Mouse (Mus musculus) layer of hippocampus, postnatal 10 days (tissue): ENCODE results near the gene Skil. TPM values are rescaled to one million over a fixed set of nuclear protein-coding genes. Genes with fewer than 3 reads are reported as not detected.
A peak's percentile ranks its signal among the peaks of the same experiment; 100 is the strongest.
"Not testable (repeated sequence)": the region's sequence is repeated elsewhere in the genome, so short reads cannot be mapped to it uniquely, and the experiment has no call there.

Experiments used
- DNase-seq, 2 experiments: peaks; one replicate each; pipeline ENCODE4 v3.0.0; 2021; ENCODE audit warnings: low spot score in 2 of 2
- total RNA-seq, 2 experiments: library from RNA; stranded (reverse); gene quantifications; 2 replicates each; pipeline ENCODE4 v1.2.3; 2021

The Skil gene
- total RNA-seq, 2 experiments from 2014 or later = 60.9 to 71.8 TPM

DNA sequence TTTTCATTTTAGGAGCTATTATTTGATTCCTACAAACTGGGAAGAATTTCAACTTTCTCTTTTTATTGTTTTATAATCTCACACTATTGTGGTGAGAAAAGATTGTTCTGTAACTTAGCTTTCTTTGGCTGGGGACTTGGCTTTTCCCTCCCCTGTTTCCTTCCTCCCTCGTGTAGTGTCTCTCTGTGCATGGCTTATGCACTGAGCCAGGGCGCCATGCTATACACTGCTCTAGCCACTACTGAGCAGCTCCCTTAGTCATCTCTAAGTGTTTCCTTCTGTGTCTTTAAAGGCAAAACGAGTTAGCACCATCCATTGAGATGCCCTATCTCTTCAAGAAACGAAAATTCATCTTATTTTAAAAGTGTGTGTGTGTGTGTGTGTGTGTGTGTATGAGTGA is 31.4 kb downstream of the Skil start:
- no peak for DNase-seq

DNA sequence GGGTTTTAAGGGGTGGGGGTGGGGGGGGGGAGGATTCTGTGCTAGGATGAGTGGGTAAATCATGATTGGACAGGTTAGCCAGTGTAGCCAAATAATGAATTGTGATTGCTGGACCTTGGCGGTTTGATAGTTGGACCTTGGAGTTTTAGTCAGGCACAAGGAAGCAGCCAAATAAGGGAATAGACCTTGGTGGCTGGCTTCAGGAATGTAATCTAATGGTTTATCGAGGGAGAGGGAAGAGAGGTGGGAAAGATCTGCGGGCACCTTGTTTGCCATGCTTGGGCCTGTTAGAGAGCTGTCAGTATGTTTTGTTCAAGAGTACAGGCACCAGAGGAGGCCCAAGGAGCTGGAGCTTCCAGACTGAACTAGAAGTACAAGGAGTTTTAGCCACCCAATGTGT is 32.0 kb downstream of the Skil start:
- no peak for DNase-seq

DNA sequence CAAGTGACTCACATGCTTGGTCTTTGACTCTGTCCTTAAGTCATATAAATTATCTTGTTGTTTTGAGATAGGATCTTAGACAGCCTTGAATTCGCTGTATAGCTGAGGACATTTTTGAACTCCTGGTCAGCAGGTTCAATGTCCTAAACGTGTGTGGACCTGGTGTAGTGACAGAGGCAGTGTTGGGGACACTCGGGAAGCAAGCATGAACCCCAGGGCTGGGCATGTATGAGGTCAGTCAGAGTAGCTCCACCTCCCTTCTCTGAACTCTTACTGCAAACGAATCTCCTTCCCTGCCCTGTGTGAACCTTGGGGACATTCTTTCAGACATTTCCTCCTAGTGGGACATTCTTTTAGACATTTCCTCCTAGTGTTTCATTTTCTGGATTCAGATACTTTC is 34.9 kb downstream of the Skil start:
- DNase-seq = no peak

DNA sequence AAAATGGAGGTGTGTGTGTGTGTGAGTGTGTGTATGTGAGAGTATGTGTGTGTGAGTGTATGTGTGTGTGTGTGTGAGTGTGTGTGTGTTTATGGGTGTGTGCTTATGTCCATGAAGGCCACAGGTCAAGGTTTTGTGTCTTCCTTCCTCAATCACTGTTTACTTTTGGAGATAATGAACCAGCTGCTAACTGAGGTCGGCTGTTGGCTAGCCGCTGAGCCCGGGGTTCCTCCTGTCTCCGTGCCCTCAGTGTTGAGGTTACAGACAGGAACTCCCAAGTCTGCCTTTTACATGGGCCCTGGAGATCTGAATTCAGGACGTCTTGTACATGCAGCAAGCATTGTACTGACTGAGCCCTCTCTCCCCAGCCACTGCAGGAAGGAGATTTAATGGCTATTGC is 38.8 kb downstream of the Skil start:
- no peak for DNase-seq

DNA sequence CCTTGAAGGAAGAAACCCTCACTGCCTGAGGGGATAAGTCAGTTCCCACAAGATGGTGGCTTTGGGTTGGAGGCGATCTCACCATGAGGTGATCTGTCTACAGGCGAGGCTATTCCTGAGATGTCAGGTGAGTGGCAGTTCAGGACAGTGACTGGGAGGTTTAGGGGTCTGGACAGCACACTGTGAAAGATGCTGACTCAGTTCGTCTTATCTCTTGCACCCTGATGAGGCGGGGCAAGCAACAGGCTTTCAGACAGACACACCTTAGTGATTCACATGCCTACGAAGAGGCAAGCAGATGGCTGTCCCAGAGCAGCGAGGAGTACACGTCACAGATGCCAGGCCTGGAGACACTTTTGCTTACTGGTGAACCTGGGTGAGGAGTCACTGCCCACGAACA is 39.4 kb downstream of the Skil start:
- DNase-seq = no peak

DNA sequence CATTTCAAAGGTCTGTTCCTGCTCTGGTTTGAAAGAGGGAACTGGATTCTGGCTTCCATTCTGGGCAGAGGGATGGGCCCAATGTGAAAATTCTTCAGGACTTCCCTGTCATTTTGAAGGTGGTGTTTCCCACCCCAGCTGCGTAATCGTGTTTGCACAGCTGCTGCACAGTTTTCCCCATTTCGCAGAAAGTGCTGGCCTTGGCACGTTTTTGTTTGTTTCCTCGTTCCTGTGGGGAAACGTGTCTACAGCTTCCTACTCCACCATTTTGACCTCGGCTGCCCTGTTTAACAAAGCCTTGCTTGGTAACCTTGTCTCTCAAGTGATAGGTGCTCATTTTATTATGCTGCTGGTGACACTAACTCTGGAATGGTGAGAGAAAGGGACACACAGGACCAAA is 39.8 kb downstream of the Skil start:
- DNase-seq = no peak

DNA sequence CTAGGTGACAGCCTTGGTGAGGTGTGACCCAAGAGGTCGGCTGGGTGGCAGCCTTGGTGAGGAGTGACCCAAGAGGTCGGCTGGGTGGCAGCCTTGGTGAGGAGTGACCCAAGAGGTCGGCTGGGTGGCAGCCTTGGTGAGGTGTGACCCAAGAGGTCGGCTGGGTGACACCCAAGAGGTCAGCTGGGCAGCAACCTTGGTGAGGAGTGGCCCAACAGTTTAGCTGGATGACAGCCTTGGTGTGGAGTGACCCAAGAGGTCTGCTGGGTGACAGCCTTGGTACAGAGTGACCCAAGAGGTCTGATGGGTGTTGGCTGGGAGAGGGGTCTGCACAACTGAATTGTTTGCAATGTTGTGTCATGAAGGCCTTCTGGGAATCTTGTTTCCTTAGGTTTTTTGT is 41.7 kb downstream of the Skil start:
- not testable (repeated sequence) for DNase-seq

DNA sequence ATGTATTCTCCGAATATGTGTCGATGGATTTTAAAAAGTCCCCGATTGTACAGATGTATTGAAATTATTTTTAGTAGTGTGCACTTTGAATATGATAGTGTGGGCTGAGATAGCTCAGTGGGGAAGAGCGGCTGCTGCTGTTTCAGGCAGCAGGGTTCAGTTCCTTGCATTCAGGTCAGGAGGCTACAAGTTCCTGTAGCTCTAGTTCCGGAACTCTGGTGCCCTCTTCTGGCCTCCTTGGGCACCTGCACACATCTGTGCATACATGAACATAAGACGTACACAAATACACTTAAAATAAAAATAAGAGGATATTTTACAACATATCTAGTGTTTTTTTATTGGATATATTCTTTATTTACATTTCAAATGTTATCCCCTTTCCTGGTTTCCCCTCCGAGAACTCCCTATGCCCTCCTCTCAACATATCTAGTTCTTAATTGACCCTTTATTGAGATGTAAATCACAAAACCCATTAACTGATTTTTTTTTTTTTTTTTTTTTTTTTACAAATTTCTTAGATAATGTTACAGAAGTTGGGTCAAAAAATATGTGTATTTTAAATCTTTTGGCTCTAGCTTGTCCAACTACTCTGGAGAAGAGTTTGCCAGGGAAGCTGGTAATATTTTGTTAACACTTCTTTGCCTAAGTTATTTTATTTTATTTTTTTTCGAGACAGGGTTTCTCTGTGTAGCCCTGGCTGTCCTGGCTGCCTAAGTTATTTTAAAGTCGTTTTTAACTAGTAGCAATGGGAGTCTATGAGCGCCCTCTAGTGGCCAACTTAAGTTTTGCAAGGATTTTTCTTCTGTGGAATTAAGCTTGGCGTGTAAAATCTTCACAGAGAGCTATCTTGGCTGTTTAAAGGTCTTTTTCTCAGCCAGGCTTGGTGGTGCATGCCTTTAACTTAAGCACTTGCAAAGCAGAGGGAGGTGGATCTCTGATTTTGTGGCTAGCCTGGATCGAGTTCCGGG is 43.9 kb downstream of the Skil start:
- peak; percentile 74 to 86 for DNase-seq

DNA sequence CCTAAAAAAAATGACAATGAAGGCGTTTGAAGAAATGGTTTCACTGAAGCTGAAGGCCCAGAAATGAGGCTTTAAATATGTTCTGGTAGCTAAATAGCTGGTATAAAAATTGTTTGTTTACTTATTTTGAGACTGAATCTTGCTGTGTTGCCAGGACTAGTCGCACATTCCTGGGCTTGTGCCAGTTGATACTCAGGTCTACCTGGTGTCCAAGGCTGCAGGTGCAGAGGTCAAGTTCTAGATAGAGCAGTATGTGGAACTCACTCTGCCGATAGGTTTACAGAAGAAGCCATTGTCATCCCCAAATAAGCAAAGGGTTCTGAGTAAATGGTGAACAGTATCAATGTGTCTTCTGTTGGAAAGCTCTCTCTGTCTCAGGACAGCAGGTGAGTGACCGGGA is 46.8 kb downstream of the Skil start:
- DNase-seq = no peak

DNA sequence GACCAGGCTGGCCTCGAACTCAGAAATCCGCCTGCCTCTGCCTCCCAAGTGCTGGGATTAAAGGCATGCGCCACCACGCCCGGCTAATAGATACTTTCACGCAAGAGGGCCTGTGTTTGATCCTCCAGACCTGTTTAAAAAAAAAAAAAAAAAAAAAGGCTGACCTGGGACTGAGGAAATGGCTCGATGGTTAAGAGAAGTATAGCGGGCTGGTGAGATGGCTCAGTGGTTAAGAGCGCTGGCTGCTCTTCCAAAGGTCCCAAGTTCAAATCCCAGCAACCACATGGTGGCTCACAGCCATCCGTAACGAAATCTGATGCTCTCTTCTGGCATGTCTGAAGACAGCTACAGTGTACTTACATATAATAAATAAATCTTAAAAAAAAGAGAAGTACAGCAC is 50.4 kb downstream of the Skil start:
- DNase-seq = not testable (repeated sequence)

DNA sequence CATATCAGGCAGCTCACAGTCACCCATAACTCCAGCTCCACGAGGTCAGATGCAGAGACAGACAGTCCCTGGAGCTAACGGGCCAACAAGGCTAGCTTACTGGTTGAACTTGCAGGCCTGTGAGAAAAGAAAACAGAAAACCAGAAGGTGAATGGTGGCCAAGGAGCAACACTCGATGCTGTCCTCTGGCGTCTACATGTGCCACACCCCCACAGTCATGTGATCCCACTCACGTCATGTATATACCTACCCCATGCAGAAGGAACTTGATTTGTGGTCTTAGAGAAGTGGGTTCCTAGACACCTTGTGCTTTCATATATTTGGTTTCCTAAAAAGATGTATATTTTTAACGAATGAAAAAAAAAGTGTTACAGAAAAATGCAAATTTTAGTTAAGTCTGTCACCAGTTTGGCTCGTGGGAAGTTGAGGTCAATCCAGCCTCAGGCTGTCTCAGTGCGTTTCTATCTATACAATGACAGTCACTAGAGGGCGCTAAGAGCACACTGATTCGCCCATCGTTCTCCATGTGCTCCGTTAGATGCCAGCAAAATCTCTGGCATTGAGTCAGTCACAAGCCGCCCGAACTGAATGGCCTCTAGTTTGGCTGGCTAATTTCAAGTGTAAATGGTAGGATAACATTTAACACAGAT is 50.9 kb downstream of the Skil start:
- peak; percentile 71 to 82 for DNase-seq

DNA sequence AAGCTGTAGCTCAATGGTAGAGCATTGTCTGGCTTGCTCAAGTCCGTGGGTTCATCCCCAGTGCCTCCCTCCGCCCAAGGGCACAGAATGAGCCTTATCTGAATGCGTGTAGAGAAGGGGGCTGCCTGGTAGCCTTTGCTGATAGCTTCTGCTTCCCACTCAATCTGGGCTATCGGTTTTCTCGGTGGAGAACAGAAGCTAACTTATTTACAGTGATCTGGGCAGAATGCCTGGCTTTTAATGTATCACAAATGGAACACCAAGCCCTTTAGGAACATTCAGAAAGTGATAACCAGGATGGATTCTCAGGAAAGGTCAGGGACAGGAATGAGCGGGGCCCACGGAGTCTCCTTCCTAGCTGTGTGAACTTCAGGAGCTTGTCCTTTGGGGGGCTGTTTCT is 53.7 kb downstream of the Skil start:
- DNase-seq = no peak

DNA sequence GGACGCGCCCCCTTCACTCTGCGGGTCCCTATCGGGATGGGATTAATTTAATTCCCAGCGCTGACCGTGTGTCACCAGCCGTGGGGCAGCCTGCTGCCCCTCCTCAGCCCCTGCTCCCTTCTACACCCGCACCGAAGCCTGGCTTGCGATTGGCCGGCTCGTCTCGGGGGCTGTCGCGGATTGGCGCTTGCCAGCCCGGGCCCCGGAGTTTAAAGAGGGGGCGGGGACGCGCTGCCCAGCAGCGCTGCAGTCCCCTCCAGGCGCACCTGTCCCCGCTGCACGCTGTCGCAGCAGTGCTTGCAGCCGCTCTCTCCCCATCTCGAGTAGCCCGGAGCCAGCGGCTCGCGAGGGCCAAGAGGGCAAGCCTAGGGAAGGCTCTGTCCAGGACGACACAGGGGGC is 54.8 kb downstream of the Skil start, which contains the start of gene Cldn11:
Gene Cldn11 (plus strand): TSS at position 215 of the 400 bp plus-strand sequence.
- DNase-seq = peak; percentile 32 to 60

DNA sequence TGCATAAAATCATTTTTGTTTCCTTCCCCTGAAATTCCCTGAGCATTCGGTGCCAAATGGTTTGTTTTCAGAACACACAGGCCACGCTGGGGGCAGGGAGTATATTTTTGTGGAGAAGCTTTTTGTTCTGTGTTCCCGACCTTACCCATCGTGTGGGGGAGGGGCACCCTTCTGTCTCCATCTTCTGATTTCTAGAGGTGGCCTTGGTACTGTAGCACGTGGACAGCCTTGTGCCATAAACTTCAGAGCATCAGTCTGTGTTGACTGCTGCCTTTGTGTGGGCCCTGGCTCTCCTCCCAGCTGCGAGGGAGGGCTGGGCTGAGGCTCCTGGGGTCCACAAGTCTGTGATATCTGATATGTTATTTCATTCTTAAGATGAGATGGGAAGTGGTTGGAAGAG is 57.2 kb downstream of the Skil start:
- peak; percentile 19 to 44 for DNase-seq

DNA sequence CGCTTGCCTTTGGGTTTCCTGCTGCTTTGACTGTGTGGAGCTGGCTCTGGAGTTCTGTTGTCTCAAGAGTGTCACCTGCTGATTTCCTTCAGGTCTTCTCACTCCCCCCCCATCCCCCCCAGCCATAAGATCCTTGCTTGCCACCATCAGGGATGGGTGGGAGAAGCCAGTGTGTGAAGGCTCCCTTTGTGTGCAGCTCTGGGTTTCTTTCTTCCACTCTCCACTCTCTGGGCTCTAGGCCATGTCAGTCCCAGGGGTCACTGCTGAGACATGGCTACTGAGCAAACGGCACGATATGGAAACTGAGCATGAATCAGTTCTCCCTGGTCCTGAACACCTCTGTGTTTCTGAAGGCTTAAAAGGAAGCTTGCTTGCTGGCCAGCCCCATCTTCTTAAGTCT is 61.3 kb downstream of the Skil start:
- no peak for DNase-seq

DNA sequence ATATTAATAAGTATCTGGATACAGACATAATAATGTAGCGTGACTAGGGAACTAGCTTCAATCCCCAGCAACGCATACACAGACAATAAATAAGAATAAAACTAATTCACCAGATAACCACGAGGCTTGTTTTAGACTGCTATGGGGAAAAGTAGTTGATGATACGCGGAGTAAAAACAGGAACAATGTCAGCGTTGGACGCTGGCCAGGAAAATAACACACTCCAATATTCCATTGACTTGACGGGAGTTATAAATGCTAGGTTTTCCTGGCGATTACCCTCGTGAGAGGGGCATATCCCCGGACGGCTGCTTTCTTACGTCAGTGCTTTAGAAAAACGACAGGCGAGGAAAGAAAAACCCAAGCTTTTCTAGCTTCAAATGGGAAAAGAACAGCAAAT is 62.9 kb downstream of the Skil start:
- DNase-seq = no peak

DNA sequence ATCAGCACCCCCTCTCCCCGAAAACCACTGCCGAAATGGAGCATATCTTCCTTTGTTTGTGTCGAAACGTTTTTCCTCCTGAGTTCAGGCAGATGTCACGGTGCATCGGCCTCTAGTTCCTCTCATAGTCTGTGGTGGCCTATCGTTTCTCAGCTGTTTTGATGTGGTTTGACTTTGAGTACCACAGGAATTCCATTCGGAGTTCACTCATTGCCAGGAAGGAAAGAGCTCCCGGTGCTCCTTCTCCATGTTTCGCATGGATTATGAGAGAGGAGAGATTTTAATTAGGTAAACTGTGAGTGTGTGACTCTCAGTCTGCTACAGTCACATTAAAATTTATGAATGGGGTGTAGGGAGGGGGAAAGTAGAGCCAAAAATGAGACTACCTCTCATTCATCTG is 65.2 kb downstream of the Skil start:
- no peak for DNase-seq

DNA sequence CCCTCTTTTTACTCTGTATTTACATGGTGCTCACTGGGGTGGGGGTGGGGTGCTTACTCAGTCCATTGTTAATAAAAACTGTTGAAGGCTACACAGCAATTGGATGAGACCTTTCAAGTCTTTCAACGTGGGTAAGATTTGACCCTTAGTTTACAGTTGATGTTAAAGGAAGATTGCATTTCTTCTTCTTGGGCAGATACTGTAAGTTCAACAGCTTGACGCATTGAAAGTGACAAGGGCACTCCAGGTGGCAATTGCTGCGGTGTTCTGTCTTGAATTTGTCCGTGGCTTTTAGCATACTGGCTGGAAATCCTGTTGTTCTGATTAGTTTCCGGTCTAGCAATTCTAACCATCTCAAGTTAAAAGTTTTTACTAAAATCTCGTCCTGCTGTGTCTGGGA is 66.5 kb downstream of the Skil start:
- no peak for DNase-seq

DNA sequence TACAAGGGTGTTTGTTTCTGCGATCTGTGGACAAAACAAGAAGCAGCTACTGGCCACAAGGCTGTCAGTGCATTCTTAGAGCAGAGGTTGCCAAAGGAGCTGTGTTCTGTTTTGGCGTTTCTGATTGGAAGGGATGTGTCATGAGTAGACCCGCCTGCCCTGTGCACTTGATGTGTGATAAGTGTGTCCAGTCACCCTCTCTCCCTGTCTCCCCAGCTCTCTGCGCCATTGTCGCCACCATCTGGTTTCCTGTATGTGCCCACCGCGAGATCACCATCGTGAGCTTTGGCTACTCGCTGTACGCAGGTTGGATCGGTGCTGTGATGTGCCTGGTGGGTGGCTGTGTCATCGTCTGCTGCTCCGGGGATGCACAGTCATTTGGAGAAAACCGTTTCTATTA is 68.0 kb downstream of the Skil start:
- DNase-seq = no peak

DNA sequence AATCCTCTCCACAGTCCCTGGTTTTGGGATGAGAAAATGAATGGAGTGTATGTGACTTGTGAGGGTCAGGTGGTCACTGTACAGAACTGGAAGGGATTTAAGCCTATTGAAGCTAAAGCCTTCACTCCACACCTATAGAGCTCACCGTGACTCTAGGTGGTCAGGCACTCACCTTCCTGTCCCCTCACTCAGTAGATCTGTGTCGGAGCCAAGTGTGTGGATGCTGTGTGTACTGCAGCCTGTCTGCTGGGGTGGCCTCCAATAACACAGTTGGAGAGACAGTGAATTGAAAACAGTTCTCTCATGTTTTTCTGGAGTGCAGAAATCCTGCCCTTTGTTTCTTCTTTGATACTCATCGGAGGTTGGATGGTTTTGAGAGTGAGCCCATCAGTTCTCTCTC is 70.9 kb downstream of the Skil start:
- DNase-seq = no peak

DNA sequence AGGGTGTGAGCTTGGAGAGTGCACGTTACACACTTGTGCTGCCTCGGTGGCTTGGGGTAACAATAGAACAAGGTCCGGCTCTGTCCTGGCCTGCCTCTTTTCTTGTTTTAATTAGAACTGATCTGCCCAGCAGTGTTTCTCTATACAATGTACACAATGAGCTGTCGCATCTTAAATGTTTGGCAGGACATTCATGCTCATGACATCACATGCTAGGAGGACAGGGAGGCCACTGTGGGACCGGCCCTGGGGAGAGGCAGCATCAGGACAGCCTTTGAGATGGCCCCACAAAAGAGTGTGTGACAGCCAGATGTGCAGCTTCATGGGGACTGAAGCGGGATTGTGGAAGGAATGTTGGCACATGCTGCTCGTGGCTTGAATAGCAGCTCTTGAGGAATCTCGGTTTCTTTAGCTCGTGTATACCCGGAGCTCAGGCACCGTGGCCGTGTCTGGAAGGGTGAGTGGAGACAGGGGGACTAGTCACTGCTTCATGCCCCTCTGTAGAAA is 71.6 kb downstream of the Skil start:
- DNase-seq = peak; percentile 28 to 41
